Mouse (Mus musculus): ENCODE measurements around the gene Yipf4.

GRCm38 (mm10) chr17:74480361-74481069 lies 8.8 kb upstream of the Yipf4 start:
- TF ChIP-seq CTCF (conservative IDR thresholded peaks at IDR 0.05 in 1 of 2, IDR thresholded peaks at IDR 0.05 in 1 of 2; ENCODE audit: low read depth in 2 of 2, low read length in 2 of 2) (no peak), RCOR1 (conservative IDR thresholded peaks at IDR 0.05; ENCODE audit: low read depth, low read length) (no peak), BHLHE40 (IDR thresholded peaks at IDR 0.05; ENCODE audit: low read depth, low read length) (no peak), KAT2A (IDR thresholded peaks at IDR 0.05; ENCODE audit: insufficient replicate concordance, low read length) (no peak), POLR2A (IDR thresholded peaks at IDR 0.05; ENCODE audit: low read depth, low read length) (no peak), POLR2AphosphoS2 (IDR thresholded peaks at IDR 0.05; ENCODE audit: low read depth, low read length) (no peak), USF2 (conservative IDR thresholded peaks at IDR 0.05; ENCODE audit: low read depth, low read length) (no peak), EP300 (IDR thresholded peaks at IDR 0.05; ENCODE audit: low read length) (no peak), ELF1 (IDR thresholded peaks at IDR 0.05; ENCODE audit: low read depth, low read length) (no peak)
